Mouse (Mus musculus) left cerebral cortex, postnatal 10 days (tissue): ENCODE results near the gene Rfng. TPM values are rescaled to one million over a fixed set of nuclear protein-coding genes. Genes with fewer than 3 reads are reported as not detected.

Source experiments
- DNase-seq, 2 experiments: peaks; one replicate each; pipeline ENCODE4 v3.0.0; 2021 to 2022; ENCODE audit warnings: low spot score in 2 of 2, mixed read lengths in 1 of 2; ENCODE audit errors: extremely low spot score in 1 of 2
- intact Hi-C: fragments of 180-260 bp; cut with DNase I; formaldehyde crosslinking; loops from one replicate; pipeline ENCODE4 v1.15.1; 2025
- total RNA-seq, 2 experiments: library from RNA; stranded (reverse); gene quantifications; 2 replicates each; pipeline ENCODE4 v1.2.3; 2021

The Rfng gene
- total RNA-seq, 2 experiments from 2014 or later = 88.1 to 88.4 TPM

DNA sequence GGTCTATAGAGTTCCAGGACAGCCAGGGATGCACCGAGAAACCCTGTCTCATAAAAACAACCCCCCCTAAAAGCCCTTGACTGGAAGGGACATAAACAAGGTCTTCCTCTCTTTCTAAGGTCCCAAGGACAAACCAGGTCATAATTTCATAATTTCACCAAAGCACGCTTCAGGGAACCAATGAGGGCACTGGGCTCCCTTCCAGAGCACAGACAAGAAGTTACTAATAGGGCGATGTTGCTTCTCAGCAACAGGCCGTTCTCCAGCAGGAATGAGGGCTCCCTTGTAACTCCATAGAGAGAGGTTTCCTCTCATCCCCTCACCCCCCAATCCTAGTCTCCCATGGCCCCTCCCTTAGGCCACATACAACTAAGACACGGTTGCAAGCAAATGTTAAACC is 43.0 kb downstream of the Rfng start:
- DNase-seq = no peak
- intact Hi-C loops = no loop called here

GRCm38 (mm10) chr11:120736424-120736823 is 47.6 kb downstream of the Rfng start:
- no peak for DNase-seq
- intact Hi-C loops = no loop called here

DNA sequence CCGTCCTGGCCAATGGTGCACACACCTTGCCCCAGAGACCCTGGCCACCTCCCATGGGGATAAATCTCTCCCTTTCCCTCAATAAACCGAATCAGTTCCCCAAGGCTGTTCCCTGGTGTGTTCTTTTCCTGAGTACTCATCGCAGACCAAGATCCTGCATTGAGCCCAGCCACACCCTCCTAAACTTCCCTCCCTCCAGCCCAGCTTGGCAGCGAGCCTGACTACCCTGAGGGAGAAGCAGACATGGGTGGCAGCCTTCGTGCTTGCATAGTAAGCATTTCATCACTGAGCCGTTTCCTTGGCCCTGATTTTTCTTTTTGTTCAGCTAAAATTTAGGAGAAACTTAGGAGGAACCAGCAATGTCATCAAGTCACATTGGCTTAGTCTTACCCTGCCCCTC is 50.5 kb downstream of the Rfng start:
- intact Hi-C loops = no loop called here
- peak in 1 of 2 experiments; percentile 65 for DNase-seq

- intact Hi-C loops = no loop called here
- DNase-seq = no peak
Measured at GRCm38 (mm10) chr11:120731858-120732680, 51.9 kb downstream of the Rfng start, which contains the start of gene Cbr2. Gene Cbr2 (minus strand): TSS chr11:120732114.

DNA sequence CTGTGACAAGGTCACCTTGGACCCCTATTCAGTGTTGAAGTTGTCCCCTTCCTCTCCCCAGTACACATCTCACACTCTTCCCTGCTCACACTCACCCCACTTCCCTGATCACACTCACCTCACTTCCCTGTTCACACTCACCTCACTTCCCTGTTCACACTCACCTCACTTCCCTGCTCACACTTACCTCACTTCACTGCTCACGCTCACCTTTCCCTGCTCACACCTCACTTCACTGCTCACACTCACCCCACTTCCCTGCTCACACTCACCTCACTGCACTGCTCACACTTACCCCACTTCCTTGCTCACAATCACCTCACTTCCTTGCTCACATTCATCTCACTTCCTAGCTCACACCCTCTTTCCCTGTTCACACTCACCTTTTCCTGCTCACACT is 52.6 kb downstream of the Rfng start:
- DNase-seq = no peak
- intact Hi-C loops = no loop called here

Other genes starting within 250 kb of the Rfng start
- 100 to 1,000 TPM; 103 to 110 TPM for gene Mcrip1, start 234.5 kb downstream of the Rfng start, total RNA-seq
- gene Ppp1r27, start 233.1 kb downstream of the Rfng start, total RNA-seq = not detected
- gene P4hb, start 211.0 kb downstream of the Rfng start, total RNA-seq = 100 to 1,000 TPM; 136 to 138 TPM
- gene Arhgdia, start 202.6 kb downstream of the Rfng start, total RNA-seq = 100 to 1,000 TPM; 406 to 417 TPM
- gene Alyref, start 185.8 kb downstream of the Rfng start, total RNA-seq = 10 to 100 TPM; 69.3 to 76.5 TPM
- 100 to 1,000 TPM; 102 to 110 TPM for gene Anapc11, start 185.8 kb downstream of the Rfng start, total RNA-seq
- gene Npb, start 175.7 kb downstream of the Rfng start, total RNA-seq = not detected
- 100 to 1,000 TPM; 130 TPM for gene Pcyt2, start 166.3 kb downstream of the Rfng start, total RNA-seq
- gene Sirt7, start 159.0 kb downstream of the Rfng start, total RNA-seq = 10 to 100 TPM; 37.5 to 40.6 TPM
- gene Mafg, start 150.6 kb downstream of the Rfng start, total RNA-seq = 10 to 100 TPM; 84.4 to 84.7 TPM
- gene Pycr1, start 140.4 kb downstream of the Rfng start, total RNA-seq = 1 to 10 TPM; 3.0 to 3.8 TPM
- gene Myadml2, start 136.0 kb downstream of the Rfng start, total RNA-seq = 1 to 10 TPM; 3.1 to 3.5 TPM
- gene Notum, start 123.0 kb downstream of the Rfng start, total RNA-seq = 1 to 10 TPM; 4.2 to 5.7 TPM
- gene Aspscr1, start 111.2 kb downstream of the Rfng start, total RNA-seq = 10 to 100 TPM; 59.1 to 66.6 TPM
- gene Cenpx, start 70.5 kb downstream of the Rfng start, total RNA-seq = 10 to 100 TPM; 24.5 to 26.0 TPM
- gene Lrrc45, start 70.3 kb downstream of the Rfng start, total RNA-seq = 10 to 100 TPM; 58.3 to 66.0 TPM
- 100 to 1,000 TPM; 265 to 293 TPM for gene Rac3, start 62.7 kb downstream of the Rfng start, total RNA-seq
- gene Dcxr, start 56.9 kb downstream of the Rfng start, total RNA-seq = 1 to 10 TPM; 5.9 to 6.4 TPM
- 1 to 10 TPM; 3.3 to 3.7 TPM for gene Cbr2, start 52.1 kb downstream of the Rfng start, total RNA-seq
- 10 to 100 TPM; 25.0 to 46.6 TPM for gene Hmga1b, start 21.4 kb downstream of the Rfng start, total RNA-seq
- 100 to 1,000 TPM; 147 to 148 TPM for gene Gps1, start 65 bp upstream of the Rfng start, total RNA-seq
- 10 to 100 TPM; 37.4 to 40.7 TPM for gene Dus1l, start 12.2 kb upstream of the Rfng start, total RNA-seq
- gene Fasn, start 40.3 kb upstream of the Rfng start, total RNA-seq = 100 to 1,000 TPM; 258 to 269 TPM
- 1 to 10 TPM; 8.1 to 8.4 TPM for gene Ccdc57, start 148.7 kb upstream of the Rfng start, total RNA-seq
- 1 to 10 TPM; 3.6 to 5.1 TPM for gene Slc16a3, start 164.3 kb upstream of the Rfng start, total RNA-seq
- gene Csnk1d, start 207.1 kb upstream of the Rfng start, total RNA-seq = 100 to 1,000 TPM; 112 to 119 TPM